Mouse (Mus musculus) gastrocnemius, postnatal 4 days (tissue): ENCODE results near the gene Hcrt. TPM values are rescaled to one million over a fixed set of nuclear protein-coding genes. Genes with fewer than 3 reads are reported as not detected.

ENCODE experiments used
- DNase-seq, 2 experiments: peaks; one replicate each; pipeline ENCODE4 v3.0.0; 2021 to 2022; ENCODE audit warnings: low spot score in 2 of 2, mixed read lengths in 2 of 2
- total RNA-seq, 2 experiments: library from RNA; stranded (reverse); gene quantifications; 2 replicates each; pipeline ENCODE4 v1.2.3; 2021

Gene Hcrt
- total RNA-seq, 2 experiments from 2014 or later = not detected

GRCm38 (mm10) chr11:100736746-100737080 lies 26.0 kb downstream of the Hcrt start:
- DNase-seq = no peak

GRCm38 (mm10) chr11:100735954-100736745 lies 26.6 kb downstream of the Hcrt start:
- peak in 1 of 2 experiments; percentile 6 for DNase-seq

- no peak for DNase-seq
These were observed 27.4 kb downstream of the Hcrt start for GRCm38 (mm10) chr11:100735134-100735865.

- peak in 1 of 2 experiments; percentile 7 for DNase-seq
These were observed 32.1 kb downstream of the Hcrt start for GRCm38 (mm10) chr11:100730477-100731205.

- DNase-seq = no peak
These were observed 32.8 kb downstream of the Hcrt start for GRCm38 (mm10) chr11:100729976-100730375.

GRCm38 (mm10) chr11:100728601-100729000 lies 34.1 kb downstream of the Hcrt start:
- DNase-seq = peak in 1 of 2 experiments; percentile 16

GRCm38 (mm10) chr11:100727201-100727600 lies 35.5 kb downstream of the Hcrt start:
- no peak for DNase-seq

GRCm38 (mm10) chr11:100724919-100725512 lies 37.7 kb downstream of the Hcrt start:
- peak in 1 of 2 experiments; percentile 7 for DNase-seq

GRCm38 (mm10) chr11:100722493-100723028 lies 40.2 kb downstream of the Hcrt start:
- DNase-seq = no peak

GRCm38 (mm10) chr11:100721776-100722492 lies 40.8 kb downstream of the Hcrt start:
- no peak for DNase-seq

- DNase-seq = no peak
These were observed 41.5 kb downstream of the Hcrt start for GRCm38 (mm10) chr11:100721254-100721653.

- no peak for DNase-seq
These were observed 42.4 kb downstream of the Hcrt start for GRCm38 (mm10) chr11:100720345-100720744.

- DNase-seq = no peak
These were observed 42.8 kb downstream of the Hcrt start for GRCm38 (mm10) chr11:100719893-100720292.

GRCm38 (mm10) chr11:100719312-100719711 lies 43.4 kb downstream of the Hcrt start:
- DNase-seq = no peak

- DNase-seq = no peak
These were observed 43.9 kb downstream of the Hcrt start for GRCm38 (mm10) chr11:100718866-100719265.

- no peak for DNase-seq
These were observed 44.3 kb downstream of the Hcrt start for GRCm38 (mm10) chr11:100718462-100718861.

- no peak for DNase-seq
These were observed 46.1 kb downstream of the Hcrt start for GRCm38 (mm10) chr11:100716649-100717048.

GRCm38 (mm10) chr11:100714948-100715347 lies 47.8 kb downstream of the Hcrt start:
- DNase-seq = no peak

- peak; percentile 70 to 86 for DNase-seq
These were observed 48.2 kb downstream of the Hcrt start for GRCm38 (mm10) chr11:100714534-100714915.
